Mouse (Mus musculus): ENCODE measurements around the gene Ankef1. TPM values are rescaled to one million over a fixed set of nuclear protein-coding genes. Genes with fewer than 3 reads are reported as not detected.

Gene Ankef1
- total and polyA plus RNA-seq, 3 experiments, result 0.11 TPM; not detected in 2

- no peak for TF ChIP-seq GATA2 (IDR thresholded peaks at IDR 0.05; ENCODE audit: borderline replicate concordance, low read depth, low read length)
- TF ChIP-seq CTCF (IDR thresholded peaks at IDR 0.05; ENCODE audit: low read depth, low read length), result no peak
- TF ChIP-seq POLR2AphosphoS5 (IDR thresholded peaks at IDR 0.05; ENCODE audit: insufficient replicate concordance, low read depth, low read length), result no peak
- TF ChIP-seq TAL1 (conservative IDR thresholded peaks at IDR 0.05; ENCODE audit: low read depth, low read length), result no peak
- no peak for TF ChIP-seq GATA1 (IDR thresholded peaks at IDR 0.05; ENCODE audit: borderline replicate concordance, low read length)
- DNase-seq (ENCODE audit: low spot score) (no peak), ATAC-seq (ENCODE audit: extremely low read depth, insufficient number of reproducible peaks, low FRiP score, poor library complexity, severe bottlenecking) (no peak)
- Histone ChIP-seq H3K4me1 (ENCODE audit: insufficient read depth, low read depth, low read length) (no peaks in the 10 kb centered on the region), H3K36me3 (replicated peaks) (no peaks in the 10 kb centered on the region), H3K27me3 (ENCODE audit: insufficient read depth, low read length) (no peaks in the 10 kb centered on the region), H3K9me3 (replicated peaks) (peaks cover 3% of the 10 kb centered on the region), H3K4me3 (ENCODE audit: low read depth, low read length) (no peak overlapping the region)
Measured at GRCm38 (mm10) chr2:136484955-136485354, 16.8 kb upstream of the Ankef1 start.

- Histone ChIP-seq H3K4me3 (ENCODE audit: low read depth, low read length) (no peak overlapping the region), H3K36me3 (replicated peaks) (no peaks in the 10 kb centered on the region), H3K9me3 (replicated peaks) (peaks cover 2% of the 10 kb centered on the region), H3K27me3 (ENCODE audit: insufficient read depth, low read length) (no peaks in the 10 kb centered on the region), H3K4me1 (ENCODE audit: insufficient read depth, low read depth, low read length) (no peaks in the 10 kb centered on the region)
- DNase-seq (ENCODE audit: low spot score) (no peak), ATAC-seq (ENCODE audit: extremely low read depth, insufficient number of reproducible peaks, low FRiP score, poor library complexity, severe bottlenecking) (no peak)
- TF ChIP-seq GATA2 (IDR thresholded peaks at IDR 0.05; ENCODE audit: borderline replicate concordance, low read depth, low read length), result no peak
- no peak for TF ChIP-seq TAL1 (conservative IDR thresholded peaks at IDR 0.05; ENCODE audit: low read depth, low read length)
- no peak for TF ChIP-seq GATA1 (IDR thresholded peaks at IDR 0.05; ENCODE audit: borderline replicate concordance, low read length)
- no peak for TF ChIP-seq CTCF (IDR thresholded peaks at IDR 0.05; ENCODE audit: low read depth, low read length)
- no peak for TF ChIP-seq POLR2AphosphoS5 (IDR thresholded peaks at IDR 0.05; ENCODE audit: insufficient replicate concordance, low read depth, low read length)
Measured at GRCm38 (mm10) chr2:136485401-136485800, 16.3 kb upstream of the Ankef1 start.

DNA sequence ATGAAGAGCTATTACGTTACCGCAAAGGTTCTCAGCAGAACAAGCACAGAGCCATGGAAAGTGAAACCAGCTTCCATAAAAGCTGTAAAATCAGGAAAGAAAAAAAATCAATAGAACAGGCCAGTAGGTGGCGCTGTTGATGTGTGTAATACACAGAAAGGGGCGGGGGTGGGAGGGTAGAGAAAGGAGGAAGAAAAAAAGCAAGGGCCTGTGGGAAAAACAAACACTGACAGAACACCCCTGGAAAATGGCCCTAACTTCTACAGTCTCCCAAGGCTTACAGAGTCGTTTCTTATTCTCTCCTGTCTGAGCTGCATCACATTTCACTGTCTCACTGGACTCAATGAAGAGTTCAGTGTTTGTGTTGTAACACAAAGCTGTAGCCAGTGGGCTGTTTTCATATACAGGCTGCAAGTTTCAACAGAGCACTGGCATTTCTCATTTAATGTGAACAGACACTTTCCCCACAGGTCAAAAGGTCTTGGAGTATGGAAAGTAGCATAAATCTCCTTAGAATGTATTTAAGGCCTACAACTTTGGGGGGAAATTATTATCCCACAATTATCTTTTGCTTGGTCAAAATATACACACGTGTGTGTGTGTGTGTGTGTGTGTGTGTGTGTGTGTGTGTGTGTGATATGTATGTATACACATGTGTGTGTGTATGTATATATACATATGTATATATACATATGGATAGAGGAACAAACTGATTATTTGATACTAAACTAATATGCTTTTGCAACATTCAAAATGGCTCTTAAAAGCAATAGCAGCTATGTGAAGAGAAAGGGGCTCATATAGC lies 15.7 kb upstream of the Ankef1 start:
- Histone ChIP-seq H3K4me3 (ENCODE audit: low read depth, low read length) (no peak overlapping the region), H3K4me1 (ENCODE audit: insufficient read depth, low read depth, low read length) (no peaks in the 10 kb centered on the region), H3K36me3 (replicated peaks) (no peaks in the 10 kb centered on the region), H3K27me3 (ENCODE audit: insufficient read depth, low read length) (no peaks in the 10 kb centered on the region), H3K9me3 (replicated peaks) (peaks cover 2% of the 10 kb centered on the region; the same call in 1 of the 2 replicates)
- no peak for TF ChIP-seq GATA1 (IDR thresholded peaks at IDR 0.05; ENCODE audit: borderline replicate concordance, low read length)
- no peak for TF ChIP-seq TAL1 (conservative IDR thresholded peaks at IDR 0.05; ENCODE audit: low read depth, low read length)
- TF ChIP-seq POLR2AphosphoS5 (IDR thresholded peaks at IDR 0.05; ENCODE audit: insufficient replicate concordance, low read depth, low read length), result no peak
- TF ChIP-seq GATA2 (IDR thresholded peaks at IDR 0.05; ENCODE audit: borderline replicate concordance, low read depth, low read length), result no peak
- TF ChIP-seq CTCF (IDR thresholded peaks at IDR 0.05; ENCODE audit: low read depth, low read length), result no peak
- ATAC-seq (ENCODE audit: extremely low read depth, insufficient number of reproducible peaks, low FRiP score, poor library complexity, severe bottlenecking) (peak; percentile 42; the same call in 1 of the 2 replicates), DNase-seq (ENCODE audit: low spot score) (no peak)

DNA sequence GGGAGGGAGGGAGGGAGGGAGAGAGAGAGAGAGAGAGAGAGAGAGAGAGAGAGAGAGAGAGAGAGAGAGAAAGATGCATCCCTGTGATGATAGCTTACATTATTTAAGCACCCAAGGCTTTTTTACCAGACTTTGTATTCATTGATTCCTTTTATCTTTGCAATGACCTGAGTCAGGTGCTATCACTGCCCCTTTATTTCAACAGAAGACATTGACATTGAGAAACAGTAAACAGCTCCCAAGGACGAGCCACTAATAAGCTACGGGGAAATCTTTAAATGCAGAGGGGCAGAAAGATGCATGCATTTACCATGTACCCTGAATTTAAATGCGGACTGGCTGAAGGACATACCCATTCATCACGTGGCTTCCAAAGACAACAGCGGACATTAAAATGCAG lies 14.7 kb upstream of the Ankef1 start:
- ATAC-seq (ENCODE audit: extremely low read depth, insufficient number of reproducible peaks, low FRiP score, poor library complexity, severe bottlenecking), result no peak
- Histone ChIP-seq H3K9me3 (replicated peaks) (peaks cover 2% of the 10 kb centered on the region; the same call in 1 of the 2 replicates), H3K4me3 (ENCODE audit: low read depth, low read length) (no peak overlapping the region), H3K4me1 (ENCODE audit: insufficient read depth, low read depth, low read length) (no peaks in the 10 kb centered on the region), H3K36me3 (replicated peaks) (no peaks in the 10 kb centered on the region), H3K27me3 (ENCODE audit: insufficient read depth, low read length) (no peaks in the 10 kb centered on the region)
- TF ChIP-seq GATA2 (IDR thresholded peaks at IDR 0.05; ENCODE audit: borderline replicate concordance, low read depth, low read length), result no peak
- TF ChIP-seq POLR2AphosphoS5 (IDR thresholded peaks at IDR 0.05; ENCODE audit: insufficient replicate concordance, low read depth, low read length), result no peak
- TF ChIP-seq TAL1 (conservative IDR thresholded peaks at IDR 0.05; ENCODE audit: low read depth, low read length), result no peak
- no peak for TF ChIP-seq CTCF (IDR thresholded peaks at IDR 0.05; ENCODE audit: low read depth, low read length)
- no peak for TF ChIP-seq GATA1 (IDR thresholded peaks at IDR 0.05; ENCODE audit: borderline replicate concordance, low read length)
- no peak for DNase-seq (ENCODE audit: low spot score)

DNA sequence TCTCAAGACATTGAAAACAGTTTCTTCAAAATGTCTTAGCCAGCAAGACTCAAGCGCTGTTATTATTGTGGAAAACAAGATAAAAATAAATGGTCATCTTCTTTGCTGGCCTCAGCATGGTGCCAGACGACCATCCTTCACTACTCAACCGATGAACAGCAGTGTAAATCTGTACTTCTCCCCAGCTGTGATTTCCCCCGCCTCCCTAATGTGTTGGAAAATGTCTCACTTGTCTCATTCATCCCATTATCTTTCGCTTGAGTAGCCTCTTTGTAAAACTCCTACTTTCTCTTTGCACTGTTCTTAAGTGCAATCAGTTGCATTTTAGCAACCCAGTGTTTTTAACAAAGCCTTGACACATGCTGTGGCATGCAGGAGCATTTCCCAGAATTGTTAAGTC lies 9.4 kb downstream of the Ankef1 start:
- Histone ChIP-seq H3K4me3 (ENCODE audit: low read depth, low read length) (no peak overlapping the region), H3K9me3 (replicated peaks) (peaks cover 19% of the 10 kb centered on the region), H3K27me3 (ENCODE audit: insufficient read depth, low read length) (no peaks in the 10 kb centered on the region), H3K4me1 (ENCODE audit: insufficient read depth, low read depth, low read length) (no peaks in the 10 kb centered on the region), H3K36me3 (replicated peaks) (no peaks in the 10 kb centered on the region)
- no peak for ATAC-seq (ENCODE audit: extremely low read depth, insufficient number of reproducible peaks, low FRiP score, poor library complexity, severe bottlenecking)
- no peak for DNase-seq (ENCODE audit: low spot score)
- TF ChIP-seq GATA1 (IDR thresholded peaks at IDR 0.05; ENCODE audit: borderline replicate concordance, low read length) (no peak), GATA2 (IDR thresholded peaks at IDR 0.05; ENCODE audit: borderline replicate concordance, low read depth, low read length) (no peak)

GRCm38 (mm10) chr2:136511756-136512155 lies 10.0 kb downstream of the Ankef1 start:
- H3K9me3 ChIP-seq (replicated peaks), result peaks cover 19% of the 10 kb centered on the region
- no peak for ATAC-seq (ENCODE audit: extremely low read depth, insufficient number of reproducible peaks, low FRiP score, poor library complexity, severe bottlenecking)
- TF ChIP-seq POLR2AphosphoS5 (IDR thresholded peaks at IDR 0.05; ENCODE audit: insufficient replicate concordance, low read depth, low read length) (no peak), GATA1 (IDR thresholded peaks at IDR 0.05; ENCODE audit: borderline replicate concordance, low read length) (no peak), CTCF (IDR thresholded peaks at IDR 0.05; ENCODE audit: low read depth, low read length) (no peak), GATA2 (IDR thresholded peaks at IDR 0.05; ENCODE audit: borderline replicate concordance, low read depth, low read length) (no peak), TAL1 (conservative IDR thresholded peaks at IDR 0.05; ENCODE audit: low read depth, low read length) (no peak)
- no peak for DNase-seq (ENCODE audit: low spot score)
- no peaks in the 10 kb centered on the region for H3K27me3 ChIP-seq (ENCODE audit: insufficient read depth, low read length)
- H3K4me1 ChIP-seq (ENCODE audit: insufficient read depth, low read depth, low read length), result no peaks in the 10 kb centered on the region
- H3K4me3 ChIP-seq (ENCODE audit: low read depth, low read length), result no peak overlapping the region
- no peaks in the 10 kb centered on the region for H3K36me3 ChIP-seq (replicated peaks)
